ENCODE assay signal across 20 mouse cellular contexts in genomic region chr2:4291671-4292070, GRCm38 (mm10).
DNase-seq lines count a peak whose midpoint lies in the region; ATAC-seq and TF ChIP-seq lines count a peak whose summit lies in the region.
"Had no signal": no experiment of that assay in that cellular context is flagged by ENCODE, and none has a peak within 500 bp of the region (broad histone marks: within the 10 kb centered on the region; RNA-seq: fewer than 3 reads in every experiment).

No protein-coding gene starts in this region.

- WGBS in heart, embryonic 10.5 days, result 92% methylated on average over 3 of the region's 3 CpGs
- 72% methylated on average over 3 of the region's 3 CpGs for WGBS in intestine, embryonic 16.5 days

- H3K9ac ChIP-seq in intestine, embryonic 16.5 days (ENCODE audit: low read depth, low read length), result no peak overlapping the region
- H3K9ac ChIP-seq: embryonic facial prominence, embryonic 13.5 days; forebrain, embryonic 12.5 days had no signal

- TF ChIP-seq POLR2A in embryonic fibroblast, embryonic 13.5 days (IDR thresholded peaks at IDR 0.05; ENCODE audit: low read depth, low read length), result no peak

- no peaks in the 10 kb centered on the region for H3K27me3 ChIP-seq in heart, embryonic 10.5 days (ENCODE audit: insufficient read depth, poor library complexity, severe bottlenecking)
- H3K27me3 ChIP-seq in intestine, embryonic 16.5 days (replicated peaks; ENCODE audit: control insufficient read depth, insufficient read depth, low read length), result no peaks in the 10 kb centered on the region
- H3K27me3 ChIP-seq: embryonic facial prominence, embryonic 13.5 days; forebrain, embryonic 12.5 days; Patski had no signal

- peaks cover 5% of the 10 kb centered on the region; the same call in 1 of the 2 replicates for H3K4me1 ChIP-seq in heart, embryonic 10.5 days
- 0 out of 2 replicates have a peak, but pooled peaks cover 3% of the 10 kb centered on the region for H3K4me1 ChIP-seq in embryonic fibroblast, embryonic 13.5 days (ENCODE audit: control insufficient read depth, insufficient read depth, low read length)
- peaks cover 6% of the 10 kb centered on the region; the same call in 1 of the 2 replicates for H3K4me1 ChIP-seq in intestine, embryonic 16.5 days (ENCODE audit: control insufficient read depth, insufficient read depth, low read length)

- no peak overlapping the region for H3K4me2 ChIP-seq in intestine, embryonic 16.5 days (ENCODE audit: low read depth, low read length)
- H3K4me2 ChIP-seq: embryonic facial prominence, embryonic 13.5 days; forebrain, embryonic 12.5 days had no signal

- TF ChIP-seq CTCF in embryonic fibroblast, embryonic 13.5 days (IDR thresholded peaks at IDR 0.05; ENCODE audit: borderline replicate concordance, insufficient read depth, low read length), result no peak

- DNase-seq in heart, adult 11 months, result peak; percentile 46
- no peak for DNase-seq in heart, embryonic 10.5 days (ENCODE audit: low spot score)
- peak; percentile 77 for DNase-seq in NIH3T3 (ENCODE audit: low read depth)
- DNase-seq: adrenal gland, adult 8-10 months; adrenal gland, postnatal 14 days; adrenal gland, postnatal 36 days; cerebellum, adult 11-12 months; cerebellum, adult 2 months; cerebellum, adult 9-10 months; cerebellum, postnatal 25 days had no signal

- no peaks in the 10 kb centered on the region for H3K36me3 ChIP-seq in heart, embryonic 10.5 days
- H3K36me3 ChIP-seq in intestine, embryonic 16.5 days (ENCODE audit: control insufficient read depth, insufficient read depth, low read length), result no peaks in the 10 kb centered on the region
- H3K36me3 ChIP-seq: embryonic facial prominence, embryonic 13.5 days; forebrain, embryonic 10.5 days; forebrain, embryonic 12.5 days had no signal

- no peak for ATAC-seq in intestine, embryonic 16.5 days
- ATAC-seq: activated CD4-positive, CD25-positive, alpha-beta regulatory T cell, adult 4 months; forebrain, embryonic 14.5 days; forebrain, embryonic 16.5 days; Patski had no signal

- no peak overlapping the region for H3K27ac ChIP-seq in heart, embryonic 10.5 days
- H3K27ac ChIP-seq in embryonic fibroblast, embryonic 13.5 days (ENCODE audit: insufficient read depth, low read length), result peak overlapping the region; percentile 9; the same call in 1 of the 2 replicates
- H3K27ac ChIP-seq in intestine, embryonic 16.5 days (ENCODE audit: low read length), result no peak overlapping the region
- H3K27ac ChIP-seq: embryonic facial prominence, embryonic 13.5 days; forebrain, embryonic 10.5 days; forebrain, embryonic 12.5 days had no signal

- no peak overlapping the region for H3K4me3 ChIP-seq in heart, embryonic 10.5 days
- H3K4me3 ChIP-seq in embryonic fibroblast, embryonic 13.5 days (ENCODE audit: insufficient read depth, low read length), result no peak overlapping the region
- no peak overlapping the region for H3K4me3 ChIP-seq in intestine, embryonic 16.5 days (ENCODE audit: low read length)
- H3K4me3 ChIP-seq: embryonic facial prominence, embryonic 13.5 days; erythroblast, embryonic 14.5 days; forebrain, embryonic 10.5 days; forebrain, embryonic 12.5 days had no signal

- H3K9me3 ChIP-seq in heart, embryonic 10.5 days, result no peaks in the 10 kb centered on the region
- no peaks in the 10 kb centered on the region for H3K9me3 ChIP-seq in intestine, embryonic 16.5 days (ENCODE audit: control insufficient read depth, low read length)
- H3K9me3 ChIP-seq: embryonic facial prominence, embryonic 13.5 days; forebrain, embryonic 10.5 days; forebrain, embryonic 12.5 days had no signal
